Mouse (Mus musculus): ENCODE measurements around the gene Tff2. TPM values are rescaled to one million over a fixed set of nuclear protein-coding genes. Genes with fewer than 3 reads are reported as not detected.

The Tff2 gene
- polyA plus RNA-seq, 2 experiments: not detected

- no peak within 1 kb of the TSS for H3K4me3 ChIP-seq (replicated peaks; ENCODE audit: low read length)
- no peak for TF ChIP-seq POLR2A (IDR thresholded peaks at IDR 0.05; ENCODE audit: borderline replicate concordance, extremely low read depth, insufficient read depth, insufficient read length)
- WGBS: 89% methylated on average over 6 of the region's 6 CpGs
- ATAC-seq (ENCODE audit: low FRiP score, low read depth): no peak
- H3K4me2 ChIP-seq (replicated peaks; ENCODE audit: low read depth, low read length, severe bottlenecking): no peak within 1 kb of the TSS
- no peak within 1 kb of the TSS for H3K9ac ChIP-seq (ENCODE audit: low read depth, low read length, severe bottlenecking)
- DNase-seq (ENCODE audit: low spot score): no peak
- H3K9me3 ChIP-seq (ENCODE audit: control insufficient read depth, low read length): no peaks in the 10 kb centered on the region
- no peaks in the 10 kb centered on the region for H3K36me3 ChIP-seq (ENCODE audit: control insufficient read depth, insufficient read depth, low read length)
- no peaks in the 10 kb centered on the region for H3K27me3 ChIP-seq (ENCODE audit: control insufficient read depth, insufficient read depth, low read length)
- no peaks in the 10 kb centered on the region for H3K4me1 ChIP-seq (ENCODE audit: control insufficient read depth, insufficient read depth, low read length)
- H3K27ac ChIP-seq (replicated peaks; ENCODE audit: low read depth, low read length): no peak within 1 kb of the TSS
These were observed 21.0 kb upstream of the Tff2 start, which contains the start of gene Tff1 for GRCm38 (mm10) chr17:31165127-31165526. Tff1 (minus strand) TSS chr17:31165277.

GRCm38 (mm10) chr17:31163821-31164220 is 19.7 kb upstream of the Tff2 start:
- ATAC-seq (ENCODE audit: low FRiP score, low read depth): no peak
- Histone ChIP-seq H3K9me3 (ENCODE audit: control insufficient read depth, low read length) (no peaks in the 10 kb centered on the region), H3K27ac (replicated peaks; ENCODE audit: low read depth, low read length) (no peak overlapping the region), H3K36me3 (ENCODE audit: control insufficient read depth, insufficient read depth, low read length) (no peaks in the 10 kb centered on the region), H3K9ac (ENCODE audit: low read depth, low read length, severe bottlenecking) (no peak overlapping the region), H3K4me1 (ENCODE audit: control insufficient read depth, insufficient read depth, low read length) (no peaks in the 10 kb centered on the region), H3K4me3 (replicated peaks; ENCODE audit: low read length) (no peak overlapping the region), H3K27me3 (ENCODE audit: control insufficient read depth, insufficient read depth, low read length) (no peaks in the 10 kb centered on the region), H3K4me2 (replicated peaks; ENCODE audit: low read depth, low read length, severe bottlenecking) (no peak overlapping the region)
- no peak for TF ChIP-seq POLR2A (IDR thresholded peaks at IDR 0.05; ENCODE audit: borderline replicate concordance, extremely low read depth, insufficient read depth, insufficient read length)
- DNase-seq (ENCODE audit: low spot score): no peak
- 72% methylated on average over 2 of the region's 2 CpGs for WGBS

- Histone ChIP-seq H3K9ac (ENCODE audit: low read depth, low read length, severe bottlenecking) (no peak overlapping the region), H3K27ac (replicated peaks; ENCODE audit: low read depth, low read length) (no peak overlapping the region), H3K9me3 (ENCODE audit: control insufficient read depth, low read length) (no peaks in the 10 kb centered on the region), H3K36me3 (ENCODE audit: control insufficient read depth, insufficient read depth, low read length) (no peaks in the 10 kb centered on the region), H3K4me2 (replicated peaks; ENCODE audit: low read depth, low read length, severe bottlenecking) (no peak overlapping the region), H3K4me3 (replicated peaks; ENCODE audit: low read length) (no peak overlapping the region), H3K4me1 (ENCODE audit: control insufficient read depth, insufficient read depth, low read length) (no peaks in the 10 kb centered on the region), H3K27me3 (ENCODE audit: control insufficient read depth, insufficient read depth, low read length) (no peaks in the 10 kb centered on the region)
- no peak for ATAC-seq (ENCODE audit: low FRiP score, low read depth)
- TF ChIP-seq POLR2A (IDR thresholded peaks at IDR 0.05; ENCODE audit: borderline replicate concordance, extremely low read depth, insufficient read depth, insufficient read length): no peak
- no peak for DNase-seq (ENCODE audit: low spot score)
- 85% methylated on average over 12 of the region's 12 CpGs for WGBS
These were observed 18.5 kb upstream of the Tff2 start for GRCm38 (mm10) chr17:31162607-31163006.

- no peak overlapping the region for H3K4me3 ChIP-seq (replicated peaks; ENCODE audit: low read length)
- no peak for TF ChIP-seq POLR2A (IDR thresholded peaks at IDR 0.05; ENCODE audit: borderline replicate concordance, extremely low read depth, insufficient read depth, insufficient read length)
- H3K4me2 ChIP-seq (replicated peaks; ENCODE audit: low read depth, low read length, severe bottlenecking): no peak overlapping the region
- H3K27me3 ChIP-seq (ENCODE audit: control insufficient read depth, insufficient read depth, low read length): no peaks in the 10 kb centered on the region
- no peaks in the 10 kb centered on the region for H3K4me1 ChIP-seq (ENCODE audit: control insufficient read depth, insufficient read depth, low read length)
- H3K27ac ChIP-seq (replicated peaks; ENCODE audit: low read depth, low read length): no peak overlapping the region
- DNase-seq (ENCODE audit: low spot score) (no peak), ATAC-seq (ENCODE audit: low FRiP score, low read depth) (no peak)
- H3K36me3 ChIP-seq (ENCODE audit: control insufficient read depth, insufficient read depth, low read length): no peaks in the 10 kb centered on the region
- H3K9ac ChIP-seq (ENCODE audit: low read depth, low read length, severe bottlenecking): no peak overlapping the region
- WGBS: 81% methylated on average over 4 of the region's 4 CpGs
- H3K9me3 ChIP-seq (ENCODE audit: control insufficient read depth, low read length): no peaks in the 10 kb centered on the region
These were observed 16.2 kb upstream of the Tff2 start for GRCm38 (mm10) chr17:31160291-31160690.

- Histone ChIP-seq H3K36me3 (ENCODE audit: control insufficient read depth, insufficient read depth, low read length) (no peaks in the 10 kb centered on the region), H3K9ac (ENCODE audit: low read depth, low read length, severe bottlenecking) (no peak overlapping the region), H3K27ac (replicated peaks; ENCODE audit: low read depth, low read length) (no peak overlapping the region), H3K27me3 (ENCODE audit: control insufficient read depth, insufficient read depth, low read length) (no peaks in the 10 kb centered on the region), H3K4me3 (replicated peaks; ENCODE audit: low read length) (no peak overlapping the region), H3K9me3 (ENCODE audit: control insufficient read depth, low read length) (no peaks in the 10 kb centered on the region), H3K4me2 (replicated peaks; ENCODE audit: low read depth, low read length, severe bottlenecking) (no peak overlapping the region), H3K4me1 (ENCODE audit: control insufficient read depth, insufficient read depth, low read length) (no peaks in the 10 kb centered on the region)
- 74% methylated on average over 6 of the region's 6 CpGs for WGBS
- no peak for TF ChIP-seq POLR2A (IDR thresholded peaks at IDR 0.05; ENCODE audit: borderline replicate concordance, extremely low read depth, insufficient read depth, insufficient read length)
- DNase-seq (ENCODE audit: low spot score) (no peak), ATAC-seq (ENCODE audit: low FRiP score, low read depth) (no peak)
These were observed 13.8 kb upstream of the Tff2 start for GRCm38 (mm10) chr17:31157921-31158320.

- no peak overlapping the region for H3K4me2 ChIP-seq (replicated peaks; ENCODE audit: low read depth, low read length, severe bottlenecking)
- no peaks in the 10 kb centered on the region for H3K36me3 ChIP-seq (ENCODE audit: control insufficient read depth, insufficient read depth, low read length)
- H3K4me3 ChIP-seq (replicated peaks; ENCODE audit: low read length): no peak overlapping the region
- H3K4me1 ChIP-seq (ENCODE audit: control insufficient read depth, insufficient read depth, low read length): no peaks in the 10 kb centered on the region
- 0 out of 2 replicates have a peak, but pooled peaks cover 6% of the 10 kb centered on the region for H3K9me3 ChIP-seq (ENCODE audit: control insufficient read depth, low read length)
- TF ChIP-seq POLR2A (IDR thresholded peaks at IDR 0.05; ENCODE audit: borderline replicate concordance, extremely low read depth, insufficient read depth, insufficient read length): no peak
- H3K27ac ChIP-seq (replicated peaks; ENCODE audit: low read depth, low read length): no peak overlapping the region
- no peaks in the 10 kb centered on the region for H3K27me3 ChIP-seq (ENCODE audit: control insufficient read depth, insufficient read depth, low read length)
- no peak for DNase-seq (ENCODE audit: low spot score)
- ATAC-seq (ENCODE audit: low FRiP score, low read depth): no peak
- H3K9ac ChIP-seq (ENCODE audit: low read depth, low read length, severe bottlenecking): no peak overlapping the region
- 63% methylated on average over 8 of the region's 8 CpGs for WGBS
These were observed 9.7 kb upstream of the Tff2 start for GRCm38 (mm10) chr17:31153785-31154184.
